Mouse (Mus musculus) midbrain, embryonic 11.5 days (tissue): ENCODE measurements at regions not wholly inside any gene's neighbourhood (a gene's known extent, or its start where the extent isn't known, plus 50 kb on each side); places are given as distances from the start of the nearest gene placed in this dataset.

Source experiments
- ATAC-seq: fragments of 200-750 bp; cut with Nextera tagmentation; 2 replicates; pipeline ENCODE4 v1.8.0; 2017; ENCODE audit warnings: moderate TSS enrichment, moderate library complexity; ENCODE audit not compliant: low FRiP score
- DNase-seq: peaks from one replicate; pipeline ENCODE4 v3.0.0; 2015; ENCODE audit warnings: low spot score; ENCODE audit errors: missing footprints
- H3K27ac ChIP-seq: fragments of 300-500 bp; sonication (generic); 2 replicates; pipeline ENCODE4 v1.5.1; 2014; ENCODE audit warnings: low read depth, low read length
- H3K27me3 ChIP-seq: fragments of 300-500 bp; sonication (generic); 2 replicates; pipeline ENCODE4 v1.6.1; 2014; ENCODE audit warnings: mild to moderate bottlenecking, low read length, moderate library complexity, mixed read lengths; ENCODE audit not compliant: control insufficient read depth, insufficient read depth
- H3K36me3 ChIP-seq: fragments of 300-500 bp; sonication (generic); 2 replicates; pipeline ENCODE4 v1.6.1; 2014; ENCODE audit warnings: mild to moderate bottlenecking, low read length, moderate library complexity, mixed read lengths; ENCODE audit not compliant: control insufficient read depth, insufficient read depth
- H3K4me1 ChIP-seq: fragments of 300-500 bp; sonication (generic); 2 replicates; pipeline ENCODE4 v1.6.1; 2014; ENCODE audit warnings: low read length; ENCODE audit not compliant: control insufficient read depth, insufficient read depth
- H3K4me2 ChIP-seq: fragments of 300-500 bp; sonication (generic); 2 replicates; pipeline ENCODE4 v1.6.1; 2014; ENCODE audit warnings: mild to moderate bottlenecking, moderate library complexity
- H3K4me3 ChIP-seq: fragments of 300-500 bp; sonication (generic); 2 replicates; pipeline ENCODE4 v1.5.1; 2014; ENCODE audit warnings: low read depth, low read length
- H3K9ac ChIP-seq: fragments of 300-500 bp; sonication (generic); 2 replicates; pipeline ENCODE4 v1.6.1; 2014; ENCODE audit warnings: low read length
- H3K9me3 ChIP-seq: fragments of 300-500 bp; sonication (generic); 2 replicates; pipeline ENCODE4 v1.6.1; 2016; ENCODE audit warnings: low read length; ENCODE audit not compliant: control insufficient read depth
- WGBS: fragments of 180-500 bp; shearing (Covaris S2); extraction: QIAGEN DNeasy Blood & Tissue Kit; methylation state at CpG from one replicate; pipeline ENCODE4 v1.1.7; 2014; 5-methylcytosine and 5-hydroxymethylcytosine counted together

DNA sequence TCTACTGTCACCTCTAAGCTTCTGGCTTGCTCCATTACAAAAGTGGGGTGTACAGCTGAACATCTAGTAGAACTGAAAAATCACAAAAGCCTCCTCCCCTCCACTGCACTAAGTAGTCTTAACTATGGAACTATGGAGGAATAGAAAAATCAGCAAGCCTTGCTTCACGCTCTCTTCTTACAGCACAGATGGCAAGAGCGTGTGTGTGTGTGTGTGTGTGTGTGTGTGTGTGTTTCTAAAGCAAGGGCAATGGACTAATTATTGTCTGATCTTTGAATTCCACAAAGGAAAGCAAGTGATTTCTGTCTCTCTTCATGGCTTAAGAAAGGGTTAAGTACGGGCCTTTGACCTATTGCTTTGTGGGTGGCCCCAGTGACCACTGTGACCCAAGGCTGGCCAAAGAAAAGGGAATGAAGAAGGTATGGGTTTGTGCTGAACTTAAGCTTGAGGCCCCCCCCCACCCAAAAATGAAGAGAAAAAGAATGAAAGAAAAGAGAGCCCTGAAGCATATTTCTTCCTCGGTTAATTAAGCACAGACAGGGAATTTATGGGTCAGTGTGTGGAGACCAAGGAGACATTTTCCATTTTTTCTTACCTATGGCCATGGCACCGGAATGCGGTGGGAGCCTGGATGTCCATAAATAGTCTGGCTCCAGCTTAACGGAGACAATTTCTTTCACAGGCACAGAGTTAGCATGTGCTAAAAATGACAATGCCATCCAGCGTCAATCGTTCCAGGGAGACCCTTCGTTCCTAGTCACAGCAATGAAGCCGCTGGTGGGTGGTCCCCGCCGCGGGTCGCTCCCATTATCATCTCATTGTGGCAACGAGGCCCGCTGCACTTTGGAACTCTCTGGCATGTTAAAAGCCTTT lies 119.8 kb downstream of the Zbtb18 start:
- H3K9me3 ChIP-seq, result no peaks in the 10 kb centered on the region
- no peak overlapping the region; the same call in 1 of the 2 replicates for H3K27ac ChIP-seq
- H3K4me3 ChIP-seq, result no peak overlapping the region
- WGBS, result 34% methylated on average over 17 of the region's 17 CpGs
- ATAC-seq (peak; percentile 67), DNase-seq (peak; percentile 88)
- peak overlapping the region; percentile 4; the same call in 1 of the 2 replicates for H3K4me2 ChIP-seq
- peaks cover 11% of the 10 kb centered on the region for H3K4me1 ChIP-seq
- H3K36me3 ChIP-seq, result no peaks in the 10 kb centered on the region
- H3K9ac ChIP-seq, result no peak overlapping the region
- no peaks in the 10 kb centered on the region for H3K27me3 ChIP-seq

DNA sequence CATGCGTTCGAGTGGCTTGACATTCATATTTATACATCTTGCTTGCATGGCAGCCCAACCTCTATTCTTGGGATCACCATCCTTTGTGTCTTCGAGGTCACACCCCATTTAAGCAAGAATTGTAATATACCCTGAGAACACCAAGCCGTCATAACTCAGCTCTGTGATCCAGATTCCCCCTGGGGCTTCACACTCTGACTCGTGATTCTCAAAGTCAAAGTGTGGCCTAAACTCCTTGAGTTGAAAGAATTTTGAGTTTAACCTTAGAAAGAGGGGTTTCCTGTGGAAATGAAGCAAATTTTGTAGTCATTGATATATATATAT lies 120.4 kb downstream of the Zbtb18 start:
- DNase-seq, result peak; percentile 88
- no peak overlapping the region for H3K27ac ChIP-seq
- no peak overlapping the region; the same call in 1 of the 2 replicates for H3K4me2 ChIP-seq
- peaks cover 11% of the 10 kb centered on the region for H3K4me1 ChIP-seq
- no peaks in the 10 kb centered on the region for H3K27me3 ChIP-seq
- ATAC-seq, result no peak; the same call in 1 of the 2 replicates
- WGBS, result 29% methylated on average over 5 of the region's 5 CpGs
- no peak overlapping the region for H3K4me3 ChIP-seq
- no peaks in the 10 kb centered on the region for H3K36me3 ChIP-seq
- H3K9ac ChIP-seq, result no peak overlapping the region
- H3K9me3 ChIP-seq, result no peaks in the 10 kb centered on the region

DNA sequence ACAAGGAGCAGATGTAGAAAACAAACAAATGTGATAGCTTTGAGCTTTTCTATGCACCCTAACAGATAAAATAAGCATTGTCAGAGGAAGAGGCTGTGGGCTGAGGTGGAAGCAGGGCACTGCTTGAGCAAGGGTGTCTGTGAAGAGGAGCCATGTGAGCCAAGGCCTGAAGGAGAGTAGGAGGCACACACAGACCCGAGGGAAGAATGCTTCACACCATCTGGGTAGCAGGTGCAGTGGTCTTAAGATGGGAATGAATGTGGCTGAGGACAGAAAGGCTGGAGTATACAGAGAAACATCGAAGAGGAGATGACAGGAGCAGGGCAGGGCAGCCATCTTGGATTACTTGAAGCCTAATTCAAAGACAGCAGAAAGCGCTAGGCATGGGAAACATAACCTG lies 123.5 kb downstream of the Zbtb18 start:
- H3K9ac ChIP-seq, result no peak overlapping the region
- DNase-seq (no peak), ATAC-seq (no peak)
- H3K4me3 ChIP-seq, result no peak overlapping the region
- peaks cover 11% of the 10 kb centered on the region for H3K4me1 ChIP-seq
- H3K36me3 ChIP-seq, result no peaks in the 10 kb centered on the region
- H3K27ac ChIP-seq, result no peak overlapping the region
- no peaks in the 10 kb centered on the region for H3K9me3 ChIP-seq
- WGBS, result 90% methylated on average over 3 of the region's 3 CpGs
- no peaks in the 10 kb centered on the region for H3K27me3 ChIP-seq
- no peak overlapping the region for H3K4me2 ChIP-seq

DNA sequence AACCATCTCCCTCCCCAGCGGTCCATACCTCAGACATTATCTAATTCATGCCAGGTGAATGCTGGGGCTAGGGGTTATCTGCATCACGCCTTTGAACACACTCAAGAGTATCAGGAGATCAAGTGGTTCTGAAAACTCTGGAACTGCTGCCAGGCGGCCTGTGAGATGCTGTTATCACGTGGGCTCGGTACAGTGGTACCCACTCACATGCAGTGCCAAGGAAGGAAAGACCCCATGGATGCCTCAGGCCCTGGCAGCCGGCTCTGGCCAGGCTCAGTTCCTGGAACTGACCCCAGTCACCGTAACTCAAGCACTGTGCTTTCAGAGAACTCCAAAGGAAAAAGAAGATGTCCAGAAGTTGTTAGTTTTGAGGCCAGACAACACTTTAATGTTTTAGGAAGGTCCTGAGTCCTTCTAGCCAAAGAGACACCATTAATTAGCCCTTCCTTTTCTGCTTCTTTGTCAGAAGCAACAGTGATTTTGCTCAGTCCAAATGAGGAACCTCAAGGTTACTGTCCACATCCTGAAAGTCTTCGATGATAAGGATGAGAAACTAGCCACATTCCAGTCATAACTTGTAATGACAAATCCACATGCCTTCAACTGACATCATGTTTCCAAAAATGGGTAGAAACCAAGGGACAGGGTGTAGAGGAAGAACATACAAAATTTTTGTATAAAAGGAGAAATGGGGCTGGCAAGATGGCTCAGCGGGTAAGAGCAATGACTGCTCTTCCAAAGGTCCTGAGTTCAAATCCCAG lies 126.1 kb downstream of the Zbtb18 start:
- DNase-seq, result no peak
- WGBS, result 87% methylated on average over 9 of the region's 9 CpGs
- no peak for ATAC-seq

DNA sequence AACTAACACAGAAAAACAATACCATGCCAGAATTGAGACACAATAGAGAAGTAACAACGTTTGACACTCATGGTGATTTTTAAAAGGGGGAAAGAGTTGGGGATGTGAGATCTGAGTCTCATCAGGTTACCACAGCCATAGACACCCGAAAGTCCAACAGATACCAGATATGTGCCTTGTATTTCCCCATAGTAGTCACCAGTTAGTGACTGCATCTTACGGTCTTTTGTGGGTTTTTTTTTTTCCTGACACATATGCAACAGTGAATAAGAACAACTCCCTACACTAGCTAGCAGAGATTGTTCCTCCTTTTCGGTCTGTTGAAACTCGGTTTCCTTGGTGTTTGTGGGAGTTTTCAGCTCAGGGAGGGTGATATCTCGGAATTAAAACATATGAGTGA lies 127.4 kb downstream of the Zbtb18 start:
- ATAC-seq, result no peak
- Histone ChIP-seq H3K4me3 (no peak overlapping the region), H3K9ac (no peak overlapping the region), H3K4me1 (no peaks in the 10 kb centered on the region), H3K9me3 (no peaks in the 10 kb centered on the region), H3K27ac (no peak overlapping the region), H3K36me3 (no peaks in the 10 kb centered on the region), H3K27me3 (no peaks in the 10 kb centered on the region), H3K4me2 (no peak overlapping the region)
- WGBS, result 89% methylated on average over 6 of the region's 6 CpGs
- no peak for DNase-seq

More for the DNA sequence above, 126.1 kb downstream of the Zbtb18 start:
- no peaks in the 10 kb centered on the region for H3K27me3 ChIP-seq
- H3K4me1 ChIP-seq, result no peaks in the 10 kb centered on the region
- H3K4me2 ChIP-seq, result no peak overlapping the region
- H3K27ac ChIP-seq, result no peak overlapping the region
- H3K9me3 ChIP-seq, result no peaks in the 10 kb centered on the region
- H3K36me3 ChIP-seq, result no peaks in the 10 kb centered on the region
- H3K9ac ChIP-seq, result no peak overlapping the region
- H3K4me3 ChIP-seq, result no peak overlapping the region

DNA sequence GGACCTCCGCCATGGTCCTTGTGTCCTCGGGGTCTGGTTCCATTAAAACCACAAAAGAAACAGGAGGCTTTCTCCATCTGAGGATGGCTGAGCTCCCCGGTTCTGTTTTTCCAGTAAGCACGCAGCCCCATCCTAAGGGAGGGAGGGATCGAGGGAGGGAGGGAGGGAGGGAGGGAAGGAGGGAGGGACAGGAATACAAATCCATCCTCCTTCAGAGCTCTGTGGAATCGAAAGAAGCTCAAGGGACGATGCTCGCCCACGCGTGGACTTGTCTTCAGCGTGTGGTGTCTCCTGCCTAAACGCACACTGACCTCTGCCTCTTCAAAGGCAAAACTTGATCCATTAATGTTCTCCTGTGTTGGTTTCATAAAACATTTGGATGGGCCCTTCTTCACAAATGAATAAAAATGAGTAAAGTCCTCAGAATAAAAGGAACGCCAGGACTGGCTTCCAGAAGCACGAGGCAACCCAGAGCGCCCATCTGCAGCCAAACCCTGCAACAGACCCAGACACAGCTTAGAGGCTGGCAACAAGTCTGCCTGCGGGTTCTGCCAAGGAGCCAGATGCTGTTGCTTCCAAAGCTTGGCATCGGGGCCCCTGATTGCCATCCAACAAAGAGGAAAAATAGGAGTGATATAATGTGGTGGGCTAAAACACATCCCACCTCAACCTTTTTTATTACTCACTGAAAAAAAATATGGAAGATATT lies 131.0 kb downstream of the Zbtb18 start:
- no peak overlapping the region for H3K27ac ChIP-seq
- WGBS, result 87% methylated on average over 17 of the region's 17 CpGs
- H3K36me3 ChIP-seq, result no peaks in the 10 kb centered on the region
- H3K4me1 ChIP-seq, result no peaks in the 10 kb centered on the region
- no peaks in the 10 kb centered on the region for H3K9me3 ChIP-seq
- no peak overlapping the region for H3K4me3 ChIP-seq
- H3K4me2 ChIP-seq, result no peak overlapping the region
- no peak overlapping the region for H3K9ac ChIP-seq
- ATAC-seq (no peak), DNase-seq (no peak)
- H3K27me3 ChIP-seq, result no peaks in the 10 kb centered on the region

DNA sequence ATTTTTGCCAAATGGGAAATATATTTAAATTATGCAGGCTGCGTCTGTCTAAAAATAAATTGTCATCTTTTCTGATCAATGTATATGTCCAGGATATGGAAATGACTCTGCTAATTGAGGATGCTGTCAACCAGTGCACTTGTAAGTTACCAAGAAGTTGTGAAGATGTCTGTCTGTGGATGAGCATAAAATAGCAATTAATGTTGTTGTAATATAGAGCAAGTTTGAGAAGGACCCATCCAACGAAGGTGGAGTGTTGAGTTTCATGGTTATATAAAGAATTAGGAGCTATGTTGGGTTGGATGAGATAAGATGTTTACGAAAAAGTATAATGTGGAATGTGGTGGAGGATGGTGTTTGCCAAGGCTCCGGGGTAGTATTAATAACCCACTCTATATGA lies 131.6 kb downstream of the Zbtb18 start:
- Histone ChIP-seq H3K9ac (no peak overlapping the region), H3K27me3 (no peaks in the 10 kb centered on the region), H3K4me3 (no peak overlapping the region), H3K36me3 (no peaks in the 10 kb centered on the region), H3K27ac (no peak overlapping the region), H3K4me2 (no peak overlapping the region), H3K9me3 (no peaks in the 10 kb centered on the region), H3K4me1 (no peaks in the 10 kb centered on the region)
- WGBS, result 94% methylated on average over 4 of the region's 4 CpGs
- ATAC-seq (no peak), DNase-seq (no peak)

DNA sequence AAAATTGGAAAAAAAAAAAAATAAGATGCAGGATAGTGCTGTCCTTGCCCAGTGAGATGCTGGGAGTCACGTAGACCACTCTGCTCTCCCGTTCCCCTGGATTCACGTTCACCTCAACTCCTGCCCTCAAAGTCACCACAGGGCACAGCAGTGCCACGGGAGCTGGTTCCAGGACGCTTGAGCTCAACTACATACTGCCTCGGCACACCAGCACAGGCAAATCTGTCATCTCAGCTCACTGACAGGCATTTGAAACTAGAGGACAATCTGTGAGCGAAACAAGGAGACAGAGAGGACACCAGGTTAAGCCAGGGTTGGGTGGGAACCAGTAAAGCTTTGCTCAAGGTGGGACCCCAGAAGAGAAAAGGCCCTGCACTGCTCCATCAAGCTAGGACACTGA lies 132.2 kb downstream of the Zbtb18 start:
- no peaks in the 10 kb centered on the region for H3K36me3 ChIP-seq

More for the DNA sequence above, 132.2 kb downstream of the Zbtb18 start:
- Histone ChIP-seq H3K27me3 (no peaks in the 10 kb centered on the region), H3K4me1 (no peaks in the 10 kb centered on the region), H3K9ac (no peak overlapping the region), H3K27ac (no peak overlapping the region), H3K4me2 (no peak overlapping the region), H3K4me3 (no peak overlapping the region), H3K9me3 (no peaks in the 10 kb centered on the region)
- ATAC-seq (no peak), DNase-seq (no peak)
- WGBS, result 87% methylated on average over 7 of the region's 7 CpGs
